Mouse (Mus musculus): ENCODE data around the gene Fau. TPM values are rescaled to one million over a fixed set of nuclear protein-coding genes. Genes with fewer than 3 reads are reported as not detected.
"Not testable (repeated sequence)": the region's sequence is repeated elsewhere in the genome, so short reads cannot be mapped to it uniquely, and the experiment has no call there.

The Fau gene
- total and polyA plus RNA-seq, 2 experiments = 455 to 820 TPM

DNA sequence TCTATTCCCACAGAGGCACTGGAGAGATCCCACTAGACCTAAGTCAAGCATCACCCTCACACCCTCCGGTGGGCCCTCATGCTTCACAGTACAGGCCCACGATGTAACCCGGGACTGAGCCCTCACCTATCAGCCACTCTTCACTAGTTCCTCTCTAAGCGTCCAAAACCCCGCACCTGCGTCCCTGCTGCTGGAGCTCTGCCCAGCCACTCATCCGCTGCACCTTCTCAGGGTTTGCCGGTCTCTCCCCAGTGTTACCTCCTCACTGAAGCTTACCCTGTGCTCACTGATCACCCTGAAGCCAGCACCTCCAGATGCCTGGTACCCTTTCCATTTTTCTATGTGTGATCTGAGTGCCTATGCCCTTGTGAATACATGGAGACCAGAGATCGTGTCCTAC, 15.4 kb upstream of the Fau start:
- WGBS = 76% methylated on average over 9 of the region's 9 CpGs
- Histone ChIP-seq H3K27me3 (ENCODE audit: control insufficient read depth, insufficient read depth, low read length) (no peaks in the 10 kb centered on the region), H3K79me2 (ENCODE audit: control insufficient read depth, insufficient read depth, low read length) (peaks cover 4% of the 10 kb centered on the region; the same call in 1 of the 2 replicates)

DNA sequence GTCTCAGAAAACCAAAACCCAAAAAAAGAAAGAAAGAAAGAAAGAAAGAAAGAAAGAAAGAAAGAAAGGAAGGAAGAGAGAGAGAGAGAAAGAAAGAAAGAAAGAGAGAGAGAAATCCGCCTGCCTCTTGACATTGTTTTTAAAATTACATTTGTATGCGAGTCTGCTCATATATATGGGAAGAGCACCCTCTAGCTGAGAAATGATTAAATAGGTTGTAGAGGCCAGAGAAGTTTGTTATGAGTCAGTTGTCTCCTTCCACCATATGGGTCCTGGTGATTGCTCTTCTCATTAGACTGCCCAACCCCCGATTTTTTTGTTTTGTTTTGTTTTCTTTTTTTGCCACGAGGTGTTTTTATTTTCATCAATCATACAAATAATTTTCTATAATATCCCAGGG, 13.5 kb upstream of the Fau start:
- WGBS = 41% methylated on average over 4 of the region's 4 CpGs
- H3K27ac ChIP-seq (replicated peaks; ENCODE audit: insufficient read depth, low read depth, low read length); H3K4me3 ChIP-seq (ENCODE audit: insufficient read depth, low read depth, low read length); H3K27me3 ChIP-seq (ENCODE audit: control insufficient read depth, insufficient read depth, low read length); H3K9ac ChIP-seq (ENCODE audit: low read depth, low read length); H3K36me3 ChIP-seq (ENCODE audit: control insufficient read depth, insufficient read depth, low read length): not testable (repeated sequence)
- peak; percentile 38; the same call in 1 of the 2 replicates for TF ChIP-seq CTCF (IDR thresholded peaks at IDR 0.05; ENCODE audit: low read depth, low read length)
- Histone ChIP-seq H3K79me2 (ENCODE audit: control insufficient read depth, insufficient read depth, low read length) (peaks cover 21% of the 10 kb centered on the region; the same call in 1 of the 2 replicates), H3K4me1 (ENCODE audit: control insufficient read depth, insufficient read depth, low read length) (peaks cover 22% of the 10 kb centered on the region)
- DNase-seq (ENCODE audit: extremely low read depth, low read depth, low spot score) = peak; percentile 61

More for the DNA sequence above, 15.4 kb upstream of the Fau start:
- H3K4me1 ChIP-seq (ENCODE audit: control insufficient read depth, insufficient read depth, low read length) = peaks cover 13% of the 10 kb centered on the region; the same call in 1 of the 2 replicates
- TF ChIP-seq CTCF (IDR thresholded peaks at IDR 0.05; ENCODE audit: low read depth, low read length) (no peak), POLR2A (IDR thresholded peaks at IDR 0.05; ENCODE audit: extremely low read depth, insufficient read depth, low read length) (no peak)
- no peak overlapping the region for H3K27ac ChIP-seq (replicated peaks; ENCODE audit: insufficient read depth, low read depth, low read length)
- no peak for DNase-seq (ENCODE audit: extremely low read depth, low read depth, low spot score)
- no peak overlapping the region for H3K9ac ChIP-seq (ENCODE audit: low read depth, low read length)
- no peak overlapping the region for H3K4me3 ChIP-seq (ENCODE audit: insufficient read depth, low read depth, low read length)
- no peaks in the 10 kb centered on the region for H3K36me3 ChIP-seq (ENCODE audit: control insufficient read depth, insufficient read depth, low read length)

DNA sequence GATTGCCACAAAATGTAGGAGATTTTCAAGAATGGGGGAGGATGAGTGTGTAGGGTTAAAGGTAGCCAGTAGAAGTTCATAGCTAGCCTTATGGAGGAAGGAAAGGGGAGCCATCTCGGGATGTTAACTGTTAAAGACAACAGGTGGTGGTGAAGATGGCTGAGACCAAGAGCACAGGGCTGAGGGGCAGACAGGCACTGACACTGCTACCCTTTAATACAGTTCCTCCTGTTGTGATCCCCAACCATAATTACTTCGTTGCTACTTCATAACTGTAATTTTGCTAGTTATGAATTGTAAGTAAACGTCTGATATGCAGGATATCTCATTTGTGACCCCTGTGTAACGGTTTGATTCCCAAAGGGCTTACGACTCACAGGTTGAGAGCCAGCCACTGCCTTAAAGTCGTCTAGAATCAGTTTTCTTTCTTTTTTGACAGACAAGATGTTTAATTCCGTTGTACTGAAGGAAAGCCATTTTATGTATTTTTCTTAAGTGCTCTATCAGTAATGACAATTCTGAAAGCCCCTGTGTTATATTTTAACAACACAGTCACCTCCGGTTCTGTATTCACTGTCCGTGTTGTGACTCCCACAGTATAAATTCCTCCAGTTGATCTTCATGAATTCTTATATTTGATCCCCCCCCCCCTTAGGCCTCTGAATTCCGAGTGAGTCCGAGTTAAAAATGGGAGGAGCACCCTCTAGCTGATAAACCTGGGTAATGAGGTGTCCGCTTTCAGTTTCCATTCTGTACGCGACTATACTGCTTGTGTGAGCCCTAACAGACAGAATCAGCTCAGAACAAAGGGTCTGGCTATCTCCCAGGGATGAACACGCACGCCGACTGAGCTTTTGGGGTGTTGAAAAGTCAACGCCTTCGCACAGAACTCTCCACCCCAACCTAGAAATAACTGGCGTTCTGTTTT, 12.0 kb upstream of the Fau start:
- Histone ChIP-seq H3K79me2 (ENCODE audit: control insufficient read depth, insufficient read depth, low read length) (peaks cover 25% of the 10 kb centered on the region; the same call in 1 of the 2 replicates), H3K4me3 (ENCODE audit: insufficient read depth, low read depth, low read length) (peak overlapping the region; percentile 69), H3K27me3 (ENCODE audit: control insufficient read depth, insufficient read depth, low read length) (no peaks in the 10 kb centered on the region), H3K9ac (ENCODE audit: low read depth, low read length) (peak overlapping the region; percentile 91), H3K4me1 (ENCODE audit: control insufficient read depth, insufficient read depth, low read length) (peaks cover 30% of the 10 kb centered on the region), H3K27ac (replicated peaks; ENCODE audit: insufficient read depth, low read depth, low read length) (peak overlapping the region; percentile 100), H3K36me3 (ENCODE audit: control insufficient read depth, insufficient read depth, low read length) (peaks cover 18% of the 10 kb centered on the region; the same call in 1 of the 2 replicates)
- TF ChIP-seq POLR2A (IDR thresholded peaks at IDR 0.05; ENCODE audit: extremely low read depth, insufficient read depth, low read length) (no peak), CTCF (IDR thresholded peaks at IDR 0.05; ENCODE audit: low read depth, low read length) (peak; percentile 3; the same call in 1 of the 2 replicates)
- peak; percentile 71 for DNase-seq (ENCODE audit: extremely low read depth, low read depth, low spot score)
- 5% methylated on average over 20 of the region's 20 CpGs for WGBS

DNA sequence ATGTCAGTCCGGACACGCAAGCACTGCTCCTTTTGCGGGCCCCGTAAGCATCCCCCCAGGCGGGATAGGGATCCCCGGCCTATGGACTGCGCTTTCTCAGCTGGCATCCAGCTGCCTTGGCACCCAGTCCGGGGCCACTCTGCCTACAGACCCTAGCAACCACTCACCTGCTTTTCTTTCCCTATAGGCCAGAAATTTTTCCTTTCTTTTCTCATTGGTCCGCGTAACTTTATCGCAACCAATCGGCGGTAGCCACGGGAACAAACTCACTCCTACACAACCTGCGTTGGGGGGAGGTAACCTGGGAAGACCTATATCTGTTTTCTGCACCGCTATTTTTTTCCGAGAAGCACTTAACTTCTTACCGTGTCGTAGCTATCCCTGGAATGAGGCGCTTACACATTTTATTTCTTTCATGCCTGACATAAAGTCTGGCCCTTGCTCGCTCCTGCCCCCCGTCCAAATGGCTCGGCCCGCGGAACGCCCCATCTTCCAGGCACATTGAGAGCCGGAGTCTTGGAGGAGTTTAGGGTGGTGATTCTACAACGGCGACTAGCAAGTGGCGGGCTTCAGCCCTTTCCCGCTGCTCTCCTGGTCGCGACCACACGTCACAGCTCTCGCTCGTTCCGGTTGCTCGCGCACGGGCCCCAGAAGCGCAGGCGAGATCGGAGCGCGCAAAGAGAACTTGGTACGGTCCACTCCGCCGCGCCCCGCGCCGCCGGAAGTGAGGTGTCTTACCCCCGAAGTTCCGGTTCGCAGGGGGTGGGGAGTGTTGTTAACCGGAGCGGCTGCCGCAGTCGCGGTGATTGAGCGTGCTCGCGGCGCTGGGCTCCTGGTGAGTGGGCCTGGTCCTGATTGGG, 11.1 kb upstream of the Fau start, which contains the start of gene Syvn1:
TSS of gene Syvn1 (plus strand) at position 283 of the 860 bp plus-strand sequence.
- Histone ChIP-seq H3K36me3 (ENCODE audit: control insufficient read depth, insufficient read depth, low read length) (peaks cover 20% of the 10 kb centered on the region; the same call in 1 of the 2 replicates), H3K4me3 (ENCODE audit: insufficient read depth, low read depth, low read length) (peak within 1 kb of the TSS; percentile 69), H3K9ac (ENCODE audit: low read depth, low read length) (peak within 1 kb of the TSS; percentile 91), H3K4me1 (ENCODE audit: control insufficient read depth, insufficient read depth, low read length) (peaks cover 30% of the 10 kb centered on the region), H3K27ac (replicated peaks; ENCODE audit: insufficient read depth, low read depth, low read length) (peak within 1 kb of the TSS; percentile 100), H3K27me3 (ENCODE audit: control insufficient read depth, insufficient read depth, low read length) (no peaks in the 10 kb centered on the region), H3K79me2 (ENCODE audit: control insufficient read depth, insufficient read depth, low read length) (peaks cover 25% of the 10 kb centered on the region; the same call in 1 of the 2 replicates)
- peak; percentile 75 for TF ChIP-seq POLR2A (IDR thresholded peaks at IDR 0.05; ENCODE audit: extremely low read depth, insufficient read depth, low read length)
- TF ChIP-seq CTCF (IDR thresholded peaks at IDR 0.05; ENCODE audit: low read depth, low read length) = no peak
- peak; percentile 95 for DNase-seq (ENCODE audit: extremely low read depth, low read depth, low spot score)
- under 1% methylated on average over 65 of the region's 65 CpGs for WGBS

DNA sequence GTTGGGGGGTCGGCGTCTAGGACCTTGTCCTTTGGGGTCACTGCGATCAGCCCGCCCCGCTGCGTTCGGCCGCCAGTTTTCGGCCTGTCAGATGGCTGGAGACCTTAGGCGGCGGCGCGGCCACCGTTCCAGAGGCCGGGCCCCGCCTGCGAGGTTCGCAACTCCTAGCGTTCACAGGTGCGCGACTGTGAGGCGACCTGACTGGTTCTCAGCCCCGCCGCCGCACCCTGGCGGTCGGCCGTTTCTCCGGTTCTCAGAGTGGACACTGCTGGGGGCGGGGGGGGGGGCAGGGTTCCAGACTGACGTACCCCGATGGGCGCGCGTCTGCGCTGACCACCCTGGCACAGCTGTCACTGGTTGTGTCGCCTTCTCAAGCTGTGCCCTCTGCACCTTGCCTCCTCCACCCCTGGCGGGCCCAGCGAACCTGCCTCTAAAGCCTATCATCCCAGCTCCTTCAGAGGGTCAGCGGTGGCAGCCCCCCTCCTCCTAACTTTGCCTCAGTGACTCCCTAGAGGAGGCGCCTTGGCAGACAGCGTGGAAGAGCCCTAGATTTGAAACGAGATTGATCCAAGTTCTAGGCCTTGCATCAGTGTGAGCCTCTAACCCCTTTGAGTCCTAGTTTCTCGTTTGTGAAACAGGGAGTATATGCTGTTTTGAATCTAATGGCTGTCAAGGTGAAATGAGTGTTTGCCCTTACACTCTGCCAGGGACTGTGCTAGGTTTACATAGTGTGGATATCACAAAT, 10.3 kb upstream of the Fau start:
- Histone ChIP-seq H3K79me2 (ENCODE audit: control insufficient read depth, insufficient read depth, low read length) (peaks cover 25% of the 10 kb centered on the region; the same call in 1 of the 2 replicates), H3K4me1 (ENCODE audit: control insufficient read depth, insufficient read depth, low read length) (peaks cover 22% of the 10 kb centered on the region), H3K27ac (replicated peaks; ENCODE audit: insufficient read depth, low read depth, low read length) (peak overlapping the region; percentile 88), H3K9ac (ENCODE audit: low read depth, low read length) (peak overlapping the region; percentile 78), H3K27me3 (ENCODE audit: control insufficient read depth, insufficient read depth, low read length) (no peaks in the 10 kb centered on the region), H3K36me3 (ENCODE audit: control insufficient read depth, insufficient read depth, low read length) (peaks cover 27% of the 10 kb centered on the region), H3K4me3 (ENCODE audit: insufficient read depth, low read depth, low read length) (peak overlapping the region; percentile 69)
- TF ChIP-seq CTCF (IDR thresholded peaks at IDR 0.05; ENCODE audit: low read depth, low read length) = no peak
- no peak for TF ChIP-seq POLR2A (IDR thresholded peaks at IDR 0.05; ENCODE audit: extremely low read depth, insufficient read depth, low read length)
- 1% methylated on average over 42 of the region's 44 CpGs for WGBS
- DNase-seq (ENCODE audit: extremely low read depth, low read depth, low spot score) = no peak
